Mouse (Mus musculus) liver, embryonic 14.5 days (tissue): Measurements from ENCODE around the gene Gm49322.

Source experiments
- CTCF ChIP-seq: IDR thresholded peaks from 2 replicates; pipeline ENCODE4 v1.5.1; 2016; ENCODE audit warnings: antibody characterized with exemption, low read depth, control low read depth
- EP300 ChIP-seq: IDR thresholded peaks from 2 replicates; pipeline ENCODE4 v1.6.1; 2016; ENCODE audit warnings: antibody characterized with exemption, low read depth

DNA sequence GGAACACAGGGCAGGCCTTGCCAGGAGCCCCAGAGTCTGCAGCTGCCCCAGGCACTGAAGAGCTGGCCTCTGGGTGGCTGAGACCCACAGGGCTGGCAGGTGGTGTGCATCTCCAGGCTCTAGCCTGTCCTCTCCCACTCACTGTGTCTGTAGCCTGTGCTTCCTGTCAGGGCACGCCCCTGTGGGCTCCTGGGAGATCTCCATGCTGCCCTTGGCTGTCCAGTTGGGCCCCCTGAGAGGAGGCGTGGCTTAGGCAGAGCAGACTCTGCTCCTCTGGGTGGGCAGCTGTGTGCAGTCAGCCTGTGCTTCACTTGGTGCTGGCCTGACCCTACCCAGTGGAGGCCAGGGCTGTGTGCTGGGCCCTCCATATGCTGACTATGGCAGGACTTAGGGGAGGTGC lies 21.9 kb downstream of the Gm49322 start:
- TF ChIP-seq CTCF (no peak), EP300 (no peak)
